Mouse (Mus musculus) cerebellum, adult 9-11 months (tissue): ENCODE data around the gene Kiss1r.
"Not testable (repeated sequence)": the region's sequence is repeated elsewhere in the genome, so short reads cannot be mapped to it uniquely, and the experiment has no call there.

Experiments used
- DNase-seq: peaks from one replicate; pipeline ENCODE4 v3.0.0; 2022

Kiss1r gene

DNA sequence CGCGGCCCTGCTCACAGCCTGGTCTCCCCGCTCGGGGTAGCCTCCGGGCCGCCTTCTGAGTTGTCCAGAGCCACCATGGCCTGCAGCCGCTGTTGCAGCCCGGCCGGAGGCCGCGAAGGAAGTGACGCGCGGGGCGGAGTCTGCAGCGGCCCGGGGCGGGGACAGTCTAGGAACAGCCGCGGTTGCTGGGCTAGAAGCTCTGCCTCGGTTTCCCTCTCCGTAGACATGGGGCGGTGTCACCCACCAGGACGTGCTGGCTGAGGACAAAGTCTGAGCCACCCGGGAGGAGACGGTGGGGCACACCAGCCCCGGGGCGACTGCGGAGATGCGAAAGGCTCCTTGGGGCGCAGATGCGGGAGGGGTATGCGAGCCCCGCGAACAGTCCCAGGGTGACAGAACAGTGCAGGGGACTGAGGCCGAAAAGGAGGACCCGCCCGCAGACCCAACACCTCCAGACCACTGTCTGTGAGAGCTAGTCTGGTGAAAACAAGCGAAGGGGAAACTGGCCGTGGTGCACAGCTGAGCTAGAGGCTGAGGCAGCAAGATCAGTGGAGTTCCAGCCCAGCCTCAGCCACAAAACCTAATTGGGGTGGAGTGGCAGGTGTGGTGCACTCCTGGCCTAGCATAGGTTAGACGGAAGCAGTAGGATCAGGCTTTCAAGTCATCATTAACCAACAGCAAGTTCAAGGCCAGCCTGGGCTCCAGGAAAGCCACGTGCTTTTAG is at the start of gene Kiss1r:
Gene Kiss1r (plus strand): TSS at position 164 of the 724 bp plus-strand sequence.
- DNase-seq: peak; percentile 87

DNA sequence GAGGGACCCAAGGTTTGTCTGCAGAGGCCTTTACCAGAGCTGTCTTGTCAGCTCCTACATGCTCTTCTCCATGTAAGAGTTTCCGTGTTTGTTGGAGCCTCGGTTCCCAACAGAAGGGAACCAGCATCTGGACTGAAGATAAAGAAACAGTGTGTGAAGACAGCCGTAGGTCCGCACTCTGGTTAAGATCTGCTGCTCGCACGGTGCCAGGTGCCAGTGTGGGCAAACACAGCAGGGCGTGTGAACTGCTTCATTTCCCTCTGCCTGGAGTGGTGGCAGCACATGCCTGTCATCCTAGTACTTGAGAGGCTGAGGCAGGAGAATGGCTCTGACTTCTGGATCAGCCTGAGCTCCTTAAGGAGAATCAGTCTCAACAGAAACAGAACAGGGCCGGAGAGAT is 44.9 kb upstream of the Kiss1r start:
- no peak for DNase-seq

DNA sequence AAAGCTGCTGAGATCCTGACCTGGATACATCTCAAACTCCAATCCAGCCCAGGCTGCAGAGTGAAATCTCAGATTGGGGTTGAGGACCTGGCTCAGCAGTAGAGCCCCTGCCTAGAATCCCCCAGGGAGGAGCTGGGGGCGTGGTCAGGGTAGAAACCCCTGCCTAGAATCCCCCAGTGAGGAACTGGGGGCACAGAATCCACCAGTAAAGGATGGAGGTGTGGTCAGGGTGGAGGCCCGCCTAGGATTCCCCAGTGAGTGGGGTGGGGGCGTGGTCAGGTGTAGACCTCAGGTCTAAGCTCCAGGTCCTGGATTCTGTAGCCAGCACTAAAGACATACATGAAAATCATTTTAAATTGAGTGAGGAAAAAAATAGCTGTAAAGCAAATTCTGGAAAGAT is 43.9 kb upstream of the Kiss1r start:
- DNase-seq: peak; percentile 43

DNA sequence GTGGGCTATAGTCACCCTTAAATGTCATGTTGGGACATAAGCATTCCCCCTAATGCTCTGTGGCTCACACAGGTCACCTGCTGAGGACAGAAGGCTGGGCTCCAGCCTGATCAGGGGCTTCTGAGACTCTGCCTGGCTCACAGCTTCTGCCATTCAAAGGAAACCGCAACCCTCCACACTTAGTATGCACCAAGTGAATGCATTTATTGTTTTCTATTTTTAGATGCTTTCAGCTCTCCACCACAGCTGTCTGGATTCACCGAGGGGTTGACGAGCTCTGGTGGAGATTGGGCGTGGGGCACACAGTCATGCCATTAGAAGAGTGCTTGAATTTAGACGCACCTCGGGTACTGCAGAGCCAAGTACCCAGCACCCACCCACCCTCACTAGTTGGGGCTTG is 43.5 kb upstream of the Kiss1r start:
- DNase-seq: no peak

DNA sequence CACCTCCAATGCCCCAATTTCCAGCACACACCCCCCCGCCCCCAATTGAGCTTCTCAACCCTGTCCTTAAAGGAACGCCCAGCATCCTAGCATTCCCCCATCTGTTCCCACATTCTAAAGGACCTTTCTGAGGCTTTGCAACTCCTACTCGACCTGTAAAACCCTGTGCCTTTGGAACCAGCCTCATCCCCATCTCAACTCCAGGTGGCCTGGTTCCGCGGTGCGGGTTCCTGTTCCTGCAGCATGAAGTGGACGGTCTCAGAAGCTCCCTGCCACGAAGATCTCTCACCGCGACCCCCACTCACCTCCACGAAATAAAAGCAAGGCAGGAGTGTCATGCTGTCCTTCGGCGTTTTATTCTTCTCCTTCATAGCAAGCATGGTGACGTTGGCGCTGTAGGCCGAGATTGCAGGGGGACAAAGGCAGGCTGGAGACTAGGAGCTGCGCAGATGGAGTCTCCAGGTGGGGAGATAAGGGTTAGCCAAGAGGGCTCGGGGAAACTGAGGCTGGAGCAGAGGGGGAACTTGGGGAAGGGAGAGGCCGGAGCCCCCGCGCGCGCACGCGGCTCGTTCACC is 43.0 kb upstream of the Kiss1r start:
- peak; percentile 53 for DNase-seq

DNA sequence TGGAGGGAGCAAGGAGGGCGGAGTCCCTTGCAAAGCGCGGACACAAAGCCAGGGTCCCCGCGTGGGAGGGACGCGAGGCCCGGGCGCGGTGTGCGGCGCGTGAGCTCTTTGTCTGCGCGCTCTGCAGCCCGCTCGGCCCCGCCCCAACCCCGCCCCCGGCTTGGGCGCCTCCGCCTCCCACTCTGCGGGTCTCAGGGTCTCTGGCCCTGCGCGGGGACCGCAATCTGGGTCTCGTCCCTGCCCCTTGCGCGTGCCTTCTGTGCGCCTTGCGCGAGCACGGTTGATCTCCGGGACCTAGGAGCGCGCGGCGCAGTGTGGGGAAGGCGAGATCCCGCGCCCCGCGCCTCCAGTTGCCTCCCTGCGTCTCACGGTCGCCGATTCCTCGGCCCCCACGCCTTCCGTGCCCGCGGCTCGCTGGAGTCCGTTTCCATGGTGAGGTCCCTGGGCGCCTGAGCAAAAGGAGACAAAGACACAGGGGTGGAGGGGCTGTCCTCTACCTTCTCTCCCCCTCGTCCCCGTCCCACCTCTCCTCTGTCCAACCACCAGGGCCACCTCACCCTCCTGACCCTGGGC is 42.4 kb upstream of the Kiss1r start, which contains the start of the genes Prtn3 and Plppr3:
Gene Prtn3 (plus strand): TSS at position 187 of the 573 bp plus-strand sequence.
Gene Plppr3 (minus strand): TSS at position 345 of the 573 bp plus-strand sequence.
- DNase-seq: peak; percentile 57

DNA sequence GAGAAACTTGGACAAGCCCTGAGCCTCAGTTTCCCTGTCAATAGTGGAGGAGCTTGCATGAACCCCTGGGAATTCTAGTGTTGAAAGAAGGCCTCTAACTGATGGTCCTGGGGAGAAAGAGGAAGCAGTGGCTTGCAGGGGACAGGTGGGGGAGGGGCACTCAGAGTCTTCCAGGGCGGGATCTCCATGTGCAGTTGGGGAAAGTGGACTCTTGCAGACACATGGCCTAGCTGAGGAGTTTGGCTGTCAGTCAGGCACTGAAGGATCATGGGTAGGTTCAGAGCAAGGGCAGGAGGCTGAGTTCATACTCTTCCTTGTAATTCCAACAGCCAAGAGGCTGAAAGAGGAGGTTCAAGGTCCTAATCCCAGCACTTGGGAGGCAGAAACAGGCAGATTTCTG is 39.6 kb upstream of the Kiss1r start:
- no peak for DNase-seq

DNA sequence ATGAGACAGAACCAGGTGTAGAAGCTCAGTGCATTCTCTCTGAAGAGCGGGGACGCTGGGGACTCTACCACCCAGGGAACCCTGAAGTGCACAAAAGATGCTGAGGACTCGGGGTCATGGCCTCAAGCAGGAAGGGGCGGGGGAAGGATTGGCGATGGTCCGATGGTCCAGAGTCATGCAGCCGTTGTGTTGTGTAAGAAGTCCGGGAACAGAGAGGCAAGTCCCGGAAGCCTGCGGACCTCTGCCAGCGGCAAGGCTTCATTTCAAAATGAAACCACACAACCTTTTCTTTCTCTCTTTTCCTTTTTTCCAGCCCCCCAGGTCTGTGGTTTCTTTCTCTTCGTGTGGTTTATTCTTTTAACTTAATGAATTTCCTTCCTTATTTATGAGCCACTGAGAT is 39.0 kb upstream of the Kiss1r start:
- no peak for DNase-seq

DNA sequence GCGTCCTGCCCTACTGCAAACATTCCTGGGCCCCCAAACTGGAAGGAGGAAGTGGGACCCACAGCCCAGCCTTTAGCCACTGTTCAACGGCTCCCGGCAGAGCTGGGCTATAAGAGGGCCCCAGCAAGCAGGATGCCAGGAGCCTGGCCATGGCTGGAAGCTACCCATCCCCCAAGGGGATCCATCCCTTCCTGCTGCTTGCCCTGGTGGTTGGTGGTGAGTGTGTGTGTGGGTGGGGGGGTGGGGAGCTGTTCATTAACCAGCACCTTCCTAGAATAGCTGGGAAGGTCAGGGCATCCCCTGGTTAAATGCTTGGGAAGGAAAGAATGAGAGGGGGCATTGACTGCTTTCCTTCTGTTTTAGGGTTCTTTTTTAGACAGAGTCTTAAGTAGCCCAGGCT is 37.2 kb upstream of the Kiss1r start:
- DNase-seq: no peak

DNA sequence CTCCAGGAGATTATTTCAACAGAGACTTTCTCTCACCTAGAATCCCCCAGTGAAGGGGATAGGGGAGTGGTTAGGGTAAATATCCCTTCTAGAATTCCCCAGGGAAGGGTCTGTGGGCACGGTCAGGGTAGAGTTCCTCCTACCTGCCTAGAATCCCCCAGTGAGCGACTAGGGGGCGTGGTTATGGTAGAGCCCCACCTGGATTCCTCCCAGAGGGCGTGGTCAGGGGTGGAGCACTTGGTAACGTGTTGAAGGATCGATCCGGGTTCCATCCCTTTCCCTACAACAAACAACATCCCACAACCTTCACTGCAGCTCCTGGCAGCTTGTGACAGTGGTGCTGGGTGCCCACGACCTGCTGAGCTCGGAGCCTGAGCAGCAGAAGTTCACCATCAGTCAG is 36.0 kb upstream of the Kiss1r start:
- no peak for DNase-seq

DNA sequence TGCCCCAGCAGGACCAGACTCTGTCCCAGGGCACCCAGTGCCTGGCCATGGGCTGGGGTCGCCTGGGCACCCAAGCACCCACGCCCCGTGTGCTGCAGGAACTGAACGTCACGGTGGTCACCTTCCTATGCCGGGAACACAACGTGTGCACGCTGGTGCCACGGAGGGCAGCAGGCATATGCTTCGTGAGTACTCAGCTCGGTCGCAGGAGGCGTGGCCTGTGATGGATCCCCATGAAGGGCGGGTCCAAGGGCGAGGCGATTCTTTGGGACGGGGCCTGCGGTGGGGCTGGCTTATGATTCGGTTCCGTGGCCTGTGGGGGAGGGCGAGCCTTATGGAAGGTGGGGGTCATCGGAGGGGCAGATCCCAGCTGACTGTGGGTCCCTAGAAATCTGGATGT is 34.8 kb upstream of the Kiss1r start:
- DNase-seq: no peak

DNA sequence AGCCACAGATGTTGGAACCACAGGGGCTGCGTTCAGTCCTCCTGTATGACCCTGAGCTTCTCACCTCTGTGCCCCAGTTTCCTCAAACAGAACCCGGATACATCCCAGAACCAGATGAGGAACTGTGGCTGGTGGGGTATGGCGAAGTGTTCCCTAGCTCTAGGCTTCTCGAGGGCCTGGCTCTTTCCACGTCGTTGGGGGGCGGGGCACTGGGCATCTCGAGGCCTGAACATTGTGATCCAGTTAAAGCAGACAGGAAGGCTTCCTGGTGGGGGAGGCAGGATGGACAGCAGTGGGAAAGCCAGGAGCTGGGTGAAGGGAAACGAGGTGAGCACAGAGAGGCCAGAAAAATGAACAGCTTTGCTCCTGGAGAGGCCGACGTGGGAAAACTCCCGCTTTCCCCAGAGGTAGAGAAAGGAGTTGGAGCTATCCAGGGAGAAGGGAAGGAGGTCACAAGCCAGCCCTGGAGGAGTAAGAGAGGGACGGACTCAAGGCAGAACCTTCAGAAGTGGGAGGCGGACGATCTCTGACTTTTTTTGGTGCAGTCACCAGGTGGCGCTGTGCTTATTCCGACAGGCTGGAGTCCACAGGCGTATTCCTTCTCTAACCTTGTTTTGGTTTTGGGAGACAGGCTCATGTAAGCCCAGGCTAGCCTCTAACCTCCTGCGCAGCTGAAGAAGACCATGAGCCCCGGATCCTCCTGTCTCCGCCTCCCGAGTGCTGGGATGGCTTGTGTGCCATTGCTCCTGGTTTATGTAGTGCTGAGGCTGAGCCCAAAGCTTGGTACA is 33.3 kb upstream of the Kiss1r start:
- DNase-seq: peak; percentile 83

DNA sequence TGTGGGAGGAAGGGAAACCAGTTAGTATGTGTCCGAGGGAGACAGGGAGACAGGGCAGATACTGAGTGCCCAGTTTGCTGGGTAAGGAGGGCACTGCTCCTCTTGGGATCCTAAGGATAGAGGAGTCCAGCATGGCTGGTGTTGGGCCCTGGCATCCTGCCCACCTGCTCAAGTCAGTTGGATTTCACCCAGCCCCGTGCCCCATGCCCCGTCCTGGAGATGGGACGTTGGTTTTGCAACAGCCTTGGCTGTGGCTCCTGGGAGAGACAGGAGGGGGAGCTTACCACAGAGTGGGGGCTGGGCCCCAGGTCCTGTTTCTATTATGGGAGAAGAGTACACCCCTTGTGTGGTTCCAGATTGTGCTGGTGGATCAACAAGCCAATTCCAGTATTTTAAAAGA is 32.3 kb upstream of the Kiss1r start:
- peak; percentile 55 for DNase-seq

DNA sequence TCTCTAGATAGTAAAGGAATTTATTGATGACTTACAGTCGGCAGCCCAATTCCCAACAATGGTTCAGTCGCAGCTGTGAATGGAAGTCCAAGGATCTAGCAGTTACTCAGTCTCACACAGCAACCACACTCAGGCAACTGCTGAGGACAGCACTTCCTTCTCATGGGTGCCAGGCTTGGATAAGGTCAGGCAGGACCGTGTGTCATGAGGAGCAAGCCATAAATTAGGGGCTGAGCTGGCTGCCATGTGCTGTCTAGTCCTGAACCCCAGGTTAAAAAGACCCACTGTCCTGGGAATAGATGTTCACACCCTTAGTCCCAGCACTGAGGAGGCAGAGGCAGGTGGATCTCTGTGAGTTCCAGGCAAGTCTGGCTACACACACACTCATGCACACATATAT is 31.8 kb upstream of the Kiss1r start:
- DNase-seq: not testable (repeated sequence)

DNA sequence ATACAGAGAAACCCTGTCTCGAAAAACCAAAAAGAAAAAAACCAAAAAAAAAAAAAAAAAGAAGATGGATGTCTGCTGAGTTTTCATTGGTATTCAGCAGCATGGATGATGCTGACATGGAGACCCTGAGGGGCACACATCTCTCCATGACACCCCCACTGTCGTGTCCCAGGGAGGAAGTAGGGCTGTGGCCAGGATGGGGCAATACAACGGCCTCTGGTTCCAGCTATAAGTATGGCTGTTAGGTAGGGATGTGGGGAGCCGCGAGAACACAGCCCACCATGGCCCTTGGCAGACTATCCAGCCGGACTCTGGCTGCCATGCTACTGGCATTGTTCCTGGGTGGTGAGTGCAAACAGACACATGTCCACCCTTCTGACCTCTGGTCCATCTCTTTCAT is 30.7 kb upstream of the Kiss1r start, which contains the start of gene Elane:
Gene Elane (plus strand): TSS at position 194 of the 400 bp plus-strand sequence.
- DNase-seq: no peak

DNA sequence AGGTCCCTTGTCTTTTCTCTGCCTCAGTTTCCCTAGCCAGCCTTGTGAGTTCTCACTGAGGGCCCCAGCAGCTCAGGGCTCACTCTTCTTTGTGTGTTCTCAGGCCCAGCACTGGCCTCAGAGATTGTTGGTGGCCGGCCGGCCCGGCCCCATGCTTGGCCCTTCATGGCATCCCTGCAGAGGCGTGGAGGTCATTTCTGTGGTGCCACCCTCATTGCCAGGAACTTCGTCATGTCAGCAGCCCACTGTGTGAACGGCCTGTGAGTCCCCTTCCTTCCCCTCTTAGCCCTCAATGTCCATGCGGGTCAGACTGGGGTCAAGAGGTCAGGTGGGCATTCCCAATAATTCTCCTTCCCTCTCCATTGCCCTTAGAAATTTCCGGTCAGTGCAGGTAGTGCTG is 30.2 kb upstream of the Kiss1r start:
- DNase-seq: no peak

DNA sequence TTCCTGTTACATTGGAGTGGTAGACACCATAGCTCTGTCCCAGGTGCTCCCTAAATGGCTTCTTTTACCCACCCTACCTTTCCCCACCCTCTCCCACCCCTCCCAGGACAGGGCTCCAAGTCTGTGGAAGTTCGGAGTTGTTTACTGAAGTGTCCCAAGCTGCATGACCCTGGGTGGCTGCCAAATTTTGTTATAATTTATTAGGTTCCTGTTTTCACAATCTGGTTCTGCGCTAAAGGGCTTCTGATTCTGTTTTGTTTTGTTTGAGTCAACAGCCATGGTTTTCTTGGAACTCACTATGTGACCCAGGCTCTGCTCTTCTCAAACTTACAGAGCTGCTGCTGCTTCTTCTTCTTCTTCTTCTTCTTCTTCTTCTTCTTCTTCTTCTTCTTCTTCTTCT is 27.4 kb upstream of the Kiss1r start:
- no peak for DNase-seq

DNA sequence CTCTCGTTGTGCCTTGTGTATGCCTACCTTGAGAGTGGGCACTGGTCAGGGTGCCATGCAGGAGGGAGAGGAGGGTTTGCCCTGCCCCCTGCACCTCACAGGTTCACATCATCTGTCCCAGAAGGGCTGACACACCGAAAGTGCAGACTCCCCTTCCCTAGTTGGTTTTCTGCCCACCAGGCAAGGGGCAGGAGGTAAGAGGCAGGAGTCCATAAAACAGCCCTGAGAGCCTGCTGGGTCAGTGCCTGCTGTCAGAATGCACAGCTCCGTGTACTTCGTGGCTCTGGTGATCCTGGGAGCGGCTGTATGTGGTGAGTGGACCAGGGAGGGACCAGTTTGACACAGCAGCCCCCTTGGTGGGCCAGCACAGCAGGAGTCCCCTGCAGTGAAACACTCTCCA is 26.1 kb upstream of the Kiss1r start, which contains the start of gene Cfd:
Gene Cfd (plus strand): TSS at position 184 of the 400 bp plus-strand sequence.
- DNase-seq: no peak

DNA sequence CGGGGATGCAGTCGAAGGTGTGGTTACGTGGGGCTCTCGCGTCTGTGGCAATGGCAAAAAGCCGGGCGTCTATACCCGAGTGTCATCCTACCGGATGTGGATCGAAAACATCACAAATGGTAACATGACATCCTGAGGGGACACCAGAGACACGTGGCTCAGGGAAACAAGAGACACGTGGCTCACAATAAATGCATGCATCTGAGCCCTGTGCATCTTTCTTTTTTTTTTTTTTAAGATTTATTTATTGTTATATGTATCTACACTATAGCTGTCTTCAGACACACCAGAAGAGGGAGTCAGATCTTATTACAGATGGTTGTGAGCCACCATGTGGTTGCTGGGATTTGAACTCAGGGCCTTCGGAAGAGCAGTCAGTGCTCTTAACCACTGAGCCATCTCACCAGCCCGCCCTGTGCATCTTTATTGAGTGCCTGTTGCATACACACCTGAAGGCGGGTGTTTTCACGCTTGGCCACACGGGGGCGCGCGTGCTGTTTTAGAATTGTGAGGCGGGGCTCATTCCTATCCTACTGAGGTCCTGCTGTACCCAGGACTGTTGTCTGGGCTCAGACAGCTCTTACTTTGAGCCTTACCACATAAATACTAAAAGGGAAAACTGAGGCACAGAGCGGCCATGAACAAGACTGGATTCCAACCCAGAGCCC is 24.2 kb upstream of the Kiss1r start:
- DNase-seq: peak; percentile 82

DNA sequence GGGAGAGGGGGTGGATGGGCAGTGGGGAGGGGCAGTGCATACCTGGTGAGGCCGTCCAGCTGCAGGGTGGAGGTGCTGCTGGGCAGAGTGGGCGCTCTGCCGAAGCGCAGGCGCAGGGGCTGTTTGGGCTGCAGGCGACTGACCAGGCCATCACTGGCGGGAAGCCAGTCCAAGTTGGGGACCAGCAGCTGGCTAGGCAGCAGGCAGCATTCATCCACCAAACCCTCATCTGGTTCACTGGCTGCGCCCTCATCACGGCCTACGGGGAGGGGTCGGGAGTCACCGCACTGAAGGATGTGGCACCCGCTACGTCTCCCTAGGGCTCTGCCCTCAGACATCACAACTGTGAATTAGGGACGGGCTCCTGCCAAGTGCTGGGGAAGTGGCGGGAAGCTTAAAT is 20.5 kb upstream of the Kiss1r start:
- DNase-seq: no peak

DNA sequence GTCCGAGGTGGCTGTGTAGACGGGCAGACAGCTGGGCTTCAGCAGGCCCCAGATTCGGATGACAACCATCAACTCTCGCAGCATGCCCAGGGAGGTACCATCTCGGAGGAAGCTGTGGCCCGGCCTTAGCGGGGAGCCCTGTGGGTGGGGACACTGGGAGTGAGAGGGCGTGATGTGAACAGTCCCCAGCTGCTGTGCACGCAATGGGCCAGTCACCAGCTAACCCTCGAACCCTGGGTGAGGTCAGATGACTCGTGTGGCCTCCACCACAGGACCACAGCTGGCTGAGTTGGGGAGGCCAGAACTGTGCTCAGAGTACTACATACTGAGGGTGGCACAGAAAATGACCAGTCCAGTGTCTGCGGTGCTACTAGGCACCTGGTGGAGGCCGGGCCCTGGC is 20.0 kb upstream of the Kiss1r start:
- DNase-seq: no peak

DNA sequence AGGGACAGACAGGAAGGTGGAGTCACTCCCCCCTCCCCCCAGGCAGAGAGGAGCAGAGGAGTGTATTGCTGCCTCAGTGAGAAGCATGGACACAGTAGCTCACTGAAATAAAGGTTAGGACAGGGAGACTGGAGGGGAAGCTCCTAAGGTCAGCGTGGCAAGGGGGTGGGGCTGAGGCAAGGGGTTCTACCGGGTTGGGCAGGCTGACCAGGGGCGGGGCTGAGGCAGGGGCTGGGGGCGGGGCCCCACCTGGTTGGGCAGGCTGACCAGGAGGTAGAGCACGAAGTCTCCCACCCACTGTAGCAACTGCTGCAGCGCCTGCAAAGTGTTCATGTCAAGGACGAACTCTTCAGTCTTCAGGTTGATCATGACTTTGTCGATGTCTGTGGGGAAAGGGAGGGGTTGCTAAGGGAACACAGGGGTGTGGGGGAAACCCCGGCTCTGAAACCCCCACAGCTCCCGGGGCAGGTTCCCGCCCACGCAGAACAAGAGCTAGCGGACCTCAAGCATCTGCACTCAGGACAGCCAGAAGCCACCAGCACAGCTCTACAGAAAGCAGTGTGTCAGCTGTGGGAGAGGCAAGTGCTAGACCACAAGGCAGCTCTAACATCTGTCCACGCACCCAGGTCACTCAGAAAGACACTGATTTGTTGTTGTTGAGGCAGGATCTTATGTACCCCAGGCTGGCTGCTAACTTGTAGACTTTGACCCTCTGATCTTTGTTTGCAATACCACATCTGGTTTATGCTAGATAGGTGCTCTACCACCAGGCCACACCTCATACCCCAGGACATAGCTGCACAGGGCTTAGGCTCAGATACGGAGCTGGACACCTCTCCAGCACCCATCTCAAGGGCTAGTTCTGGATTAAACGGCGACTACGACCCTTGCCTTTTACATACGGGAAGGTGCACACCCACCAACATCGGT is 19.2 kb upstream of the Kiss1r start:
- DNase-seq: no peak
